Mouse (Mus musculus) midbrain, postnatal 0 days (tissue): Measurements from ENCODE around the gene Ptpdc1. TPM values are rescaled to one million over a fixed set of nuclear protein-coding genes. Genes with fewer than 3 reads are reported as not detected.
A peak's percentile ranks its signal among the peaks of the same experiment; 100 is the strongest.

Experiments used
- ATAC-seq: fragments of 200-750 bp; cut with Nextera tagmentation; 2 replicates; pipeline ENCODE4 v1.8.0; 2017; ENCODE audit warnings: moderate number of reproducible peaks, mild to moderate bottlenecking, moderate TSS enrichment, moderate library complexity; ENCODE audit not compliant: low FRiP score
- DNase-seq: peaks from one replicate; pipeline ENCODE4 v3.0.0-alpha.2; 2015; ENCODE audit warnings: low spot score
- H3K27ac ChIP-seq: fragments of 300-500 bp; sonication (generic); 2 replicates; pipeline ENCODE4 v1.5.1; 2014; ENCODE audit warnings: low read depth, mild to moderate bottlenecking, low read length, mixed read lengths
- H3K27me3 ChIP-seq: fragments of 300-500 bp; sonication (generic); 2 replicates; pipeline ENCODE4 v1.6.1; 2014; ENCODE audit warnings: low read length, control low read depth, mixed read lengths; ENCODE audit not compliant: insufficient read depth
- H3K36me3 ChIP-seq: fragments of 300-500 bp; sonication (generic); 2 replicates; pipeline ENCODE4 v1.6.1; 2014; ENCODE audit warnings: low read length, control low read depth, mixed read lengths; ENCODE audit not compliant: insufficient read depth
- H3K4me1 ChIP-seq: fragments of 300-500 bp; sonication (generic); 2 replicates; pipeline ENCODE4 v1.6.1; 2014; ENCODE audit warnings: mild to moderate bottlenecking, control low read depth, antibody characterized with exemption, low read length, mixed read lengths; ENCODE audit not compliant: insufficient read depth
- H3K4me2 ChIP-seq: fragments of 300-500 bp; sonication (generic); 2 replicates; pipeline ENCODE4 v1.6.1; 2014; ENCODE audit warnings: low read depth, mild to moderate bottlenecking, low read length, mixed read lengths; ENCODE audit not compliant: poor library complexity, severe bottlenecking
- H3K4me3 ChIP-seq: fragments of 300-500 bp; sonication (generic); 2 replicates; pipeline ENCODE4 v1.5.1; 2014; ENCODE audit warnings: low read depth, mild to moderate bottlenecking, low read length, moderate library complexity
- H3K9ac ChIP-seq: fragments of 300-500 bp; sonication (generic); replicated peaks from 2 replicates; pipeline ENCODE4 v1.6.1; 2014; ENCODE audit warnings: mild to moderate bottlenecking, low read length, moderate library complexity, mixed read lengths; ENCODE audit not compliant: poor library complexity, severe bottlenecking
- H3K9me3 ChIP-seq: fragments of 300-500 bp; sonication (generic); 2 replicates; pipeline ENCODE4 v1.6.1; 2016; ENCODE audit warnings: low read length, control low read depth
- CTCF ChIP-seq: IDR thresholded peaks from 2 replicates; pipeline ENCODE4 v1.5.1; 2016; ENCODE audit warnings: antibody characterized with exemption, mild to moderate bottlenecking
- WGBS: fragments of 180-500 bp; shearing (Covaris S2); extraction: QIAGEN DNeasy Blood & Tissue Kit; methylation state at CpG from one replicate; pipeline ENCODE4 v1.1.7; 2014; 5-methylcytosine and 5-hydroxymethylcytosine counted together
- polyA plus RNA-seq: library from polyadenylated mRNA; unstranded; fragments of >200 nt; fragmentation: Nextera tagmentation; extraction: Ambion mirVana; gene quantifications from 2 replicates; pipeline ENCODE4 v1.2.1, GENCODE M21; 2015
- total RNA-seq: library from RNA; depleted of rRNA; stranded (reverse); fragments of >200 nt; gene quantifications from 2 replicates; pipeline ENCODE4 v1.2.3, GENCODE M21; 2014; rRNA removed

Gene Ptpdc1
- 23.2 and 36.3 TPM in 2 replicates for total RNA-seq
- 13.5 and 15.3 TPM in 2 replicates for polyA plus RNA-seq

GRCm38 (mm10) chr13:48625433-48626184 lies at the start of gene Ptpdc1:
Gene Ptpdc1 (minus strand): TSS chr13:48625664.
- Histone ChIP-seq H3K4me3 (peak within 1 kb of the TSS; percentile 86), H3K4me2 (peak within 1 kb of the TSS; percentile 76), H3K27ac (peak within 1 kb of the TSS; percentile 92), H3K4me1 (no peaks in the 10 kb centered on the region; the same call in 1 of the 2 replicates), H3K27me3 (no peaks in the 10 kb centered on the region), H3K9me3 (no peaks in the 10 kb centered on the region), H3K36me3 (no peaks in the 10 kb centered on the region), H3K9ac (peak within 1 kb of the TSS; percentile 91)
- TF ChIP-seq CTCF = no peak
- peak; percentile 99 for ATAC-seq
- peak; percentile 97 for DNase-seq
- WGBS = under 1% methylated on average over 56 of the region's 76 CpGs

GRCm38 (mm10) chr13:48674609-48675008 lies 49.1 kb upstream of the Ptpdc1 start:
- WGBS = 85% methylated on average over 5 of the region's 5 CpGs
- Histone ChIP-seq H3K4me3 (no peak overlapping the region), H3K9me3 (no peaks in the 10 kb centered on the region), H3K27me3 (peaks cover 51% of the 10 kb centered on the region), H3K4me1 (no peaks in the 10 kb centered on the region), H3K27ac (no peak overlapping the region), H3K9ac (no peak overlapping the region), H3K36me3 (no peaks in the 10 kb centered on the region), H3K4me2 (no peak overlapping the region)
- no peak for ATAC-seq
- DNase-seq = no peak
- peak; percentile 38 for TF ChIP-seq CTCF

- Histone ChIP-seq H3K4me2 (peak overlapping the region; percentile 41), H3K27ac (no peak overlapping the region), H3K9ac (no peak overlapping the region), H3K9me3 (no peaks in the 10 kb centered on the region), H3K27me3 (peaks cover 68% of the 10 kb centered on the region), H3K4me1 (no peaks in the 10 kb centered on the region), H3K36me3 (no peaks in the 10 kb centered on the region), H3K4me3 (peak overlapping the region; percentile 27; the same call in 1 of the 2 replicates)
- TF ChIP-seq CTCF = no peak
- DNase-seq (peak; percentile 22), ATAC-seq (no peak)
- 1% methylated on average over 24 of the region's 24 CpGs for WGBS
Measured at GRCm38 (mm10) chr13:48672312-48672840, 46.9 kb upstream of the Ptpdc1 start.

- DNase-seq (no peak), ATAC-seq (no peak)
- H3K9me3 ChIP-seq = no peaks in the 10 kb centered on the region
- H3K4me1 ChIP-seq = no peaks in the 10 kb centered on the region
- peak overlapping the region; percentile 19 for H3K4me3 ChIP-seq
- peaks cover 77% of the 10 kb centered on the region for H3K27me3 ChIP-seq
- no peak overlapping the region for H3K27ac ChIP-seq
- H3K4me2 ChIP-seq = peak overlapping the region; percentile 35
- no peaks in the 10 kb centered on the region for H3K36me3 ChIP-seq
- no peak overlapping the region for H3K9ac ChIP-seq
- WGBS = under 1% methylated on average over 34 of the region's 34 CpGs
- TF ChIP-seq CTCF = no peak
Measured at GRCm38 (mm10) chr13:48668976-48669534, 43.6 kb upstream of the Ptpdc1 start.

GRCm38 (mm10) chr13:48668091-48668975 lies 42.9 kb upstream of the Ptpdc1 start:
- WGBS = 2% methylated on average over 31 of the region's 33 CpGs
- H3K27ac ChIP-seq = no peak overlapping the region
- H3K4me3 ChIP-seq = peak overlapping the region; percentile 19; the same call in 1 of the 2 replicates
- no peak for TF ChIP-seq CTCF
- DNase-seq (no peak), ATAC-seq (no peak)
- H3K4me1 ChIP-seq = no peaks in the 10 kb centered on the region
- H3K27me3 ChIP-seq = peaks cover 73% of the 10 kb centered on the region
- H3K9me3 ChIP-seq = no peaks in the 10 kb centered on the region
- no peaks in the 10 kb centered on the region for H3K36me3 ChIP-seq
- H3K4me2 ChIP-seq = peak overlapping the region; percentile 35
- H3K9ac ChIP-seq = no peak overlapping the region
